Mouse (Mus musculus) embryonic fibroblast, embryonic 13.5 days (primary cell): ENCODE results near the gene Mrps34.
"Not testable (repeated sequence)": the region's sequence is repeated elsewhere in the genome, so short reads cannot be mapped to it uniquely, and the experiment has no call there.

Experiments used
- CTCF ChIP-seq: IDR thresholded peaks from 2 replicates; pipeline ENCODE4 v1.5.1; 2011; ENCODE audit warnings: mild to moderate bottlenecking, control low read depth, low read length, moderate library complexity, borderline replicate concordance; ENCODE audit not compliant: insufficient read depth
- POLR2A ChIP-seq: IDR thresholded peaks from 2 replicates; pipeline ENCODE4 v1.6.1; 2011; ENCODE audit warnings: low read depth, mild to moderate bottlenecking, control low read depth, low read length, moderate library complexity

- TF ChIP-seq POLR2A = not testable (repeated sequence)
- 0 out of 2 replicates have a peak, but pooled peaks have one; percentile 4 for TF ChIP-seq CTCF
These were observed 47.5 kb downstream of the Mrps34 start for GRCm38 (mm10) chr17:24942453-24942852.
